Mouse (Mus musculus): Measurements from ENCODE around the gene Dnajc7. TPM values are rescaled to one million over a fixed set of nuclear protein-coding genes. Genes with fewer than 3 reads are reported as not detected.

Gene Dnajc7
- polyA plus RNA-seq, 1 experiment from 2014 or later = 69.9 TPM

DNA sequence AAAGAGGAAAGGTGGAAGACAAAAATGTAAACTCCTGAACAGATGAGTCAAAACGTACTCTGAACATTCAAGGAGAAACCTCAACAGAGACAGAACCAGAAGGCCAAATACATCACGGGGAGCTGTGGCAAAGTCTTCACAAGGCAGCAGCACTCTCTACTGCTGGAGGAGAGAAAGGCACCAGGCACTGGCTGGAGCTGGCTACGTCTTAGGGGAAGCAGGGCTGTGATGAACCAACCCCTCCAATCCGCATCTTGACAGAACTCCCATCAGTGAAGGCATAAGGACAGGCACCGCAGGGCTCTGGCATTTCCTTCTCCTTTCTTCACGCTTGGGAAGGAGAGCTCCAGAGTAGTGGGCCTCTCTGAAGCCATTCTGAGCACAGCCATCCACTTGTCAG is 8.3 kb downstream of the Dnajc7 start:
- H3K4me2 ChIP-seq (ENCODE audit: low read depth, severe bottlenecking) = no peak overlapping the region
- H3K36me3 ChIP-seq (ENCODE audit: control insufficient read depth, insufficient read depth, low read length) = no peaks in the 10 kb centered on the region; the same call in 1 of the 2 replicates
- no peak overlapping the region for H3K4me3 ChIP-seq (ENCODE audit: low read depth, low read length)
- H3K27me3 ChIP-seq (ENCODE audit: control insufficient read depth, insufficient read depth, low read length) = no peaks in the 10 kb centered on the region
- H3K4me1 ChIP-seq (ENCODE audit: control insufficient read depth, insufficient read depth, low read length) = no peaks in the 10 kb centered on the region
- WGBS = 90% methylated on average over 6 of the region's 6 CpGs
- H3K9ac ChIP-seq (ENCODE audit: low read length) = no peak overlapping the region
- no peaks in the 10 kb centered on the region for H3K9me3 ChIP-seq (ENCODE audit: control insufficient read depth, low read length)
- ATAC-seq (ENCODE audit: insufficient number of reproducible peaks, low FRiP score, low TSS enrichment, low read depth) (no peak), DNase-seq (ENCODE audit: low spot score) (no peak)
- H3K27ac ChIP-seq (replicated peaks; ENCODE audit: low read depth, low read length) = no peak overlapping the region

DNA sequence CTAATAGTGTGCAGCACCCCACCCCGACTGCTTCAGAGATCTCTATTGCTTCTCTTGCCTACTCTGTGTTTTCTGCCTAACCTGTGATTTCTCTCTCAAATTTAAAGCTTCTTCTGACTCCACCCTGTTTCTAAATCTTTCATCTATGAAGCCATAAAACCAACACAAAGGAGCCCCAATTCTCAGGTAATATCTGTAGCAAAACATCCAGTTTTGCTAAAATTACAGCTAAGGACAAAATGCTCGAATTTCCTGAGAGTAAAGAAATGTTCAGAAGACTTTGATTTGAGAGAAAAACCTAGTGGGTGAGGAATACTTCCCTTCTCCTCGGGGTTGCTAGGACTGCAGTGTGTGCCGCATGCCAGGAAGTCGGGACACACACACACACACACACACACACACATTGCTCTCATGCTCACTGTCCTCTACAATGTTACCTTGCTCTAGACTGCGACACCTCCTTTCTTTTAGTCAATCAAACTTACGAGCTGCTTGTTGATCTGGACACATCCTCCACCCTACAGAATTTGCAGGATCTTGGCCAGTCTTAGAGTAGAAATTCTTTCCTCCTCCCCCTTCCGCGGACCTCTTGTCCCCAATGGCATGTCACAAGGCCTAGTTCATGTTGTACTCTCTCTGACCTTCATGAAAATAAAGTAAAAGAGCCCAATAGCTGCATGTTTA is 9.8 kb downstream of the Dnajc7 start:
- H3K4me2 ChIP-seq (ENCODE audit: low read depth, severe bottlenecking) = no peak overlapping the region
- ATAC-seq (ENCODE audit: insufficient number of reproducible peaks, low FRiP score, low TSS enrichment, low read depth) (no peak), DNase-seq (ENCODE audit: low spot score) (no peak)
- H3K27me3 ChIP-seq (ENCODE audit: control insufficient read depth, insufficient read depth, low read length) = no peaks in the 10 kb centered on the region
- 88% methylated on average over 9 of the region's 9 CpGs for WGBS
- no peaks in the 10 kb centered on the region; the same call in 1 of the 2 replicates for H3K36me3 ChIP-seq (ENCODE audit: control insufficient read depth, insufficient read depth, low read length)
- H3K9me3 ChIP-seq (ENCODE audit: control insufficient read depth, low read length) = no peaks in the 10 kb centered on the region
- no peak overlapping the region for H3K4me3 ChIP-seq (ENCODE audit: low read depth, low read length)
- no peak overlapping the region for H3K27ac ChIP-seq (replicated peaks; ENCODE audit: low read depth, low read length)
- no peaks in the 10 kb centered on the region for H3K4me1 ChIP-seq (ENCODE audit: control insufficient read depth, insufficient read depth, low read length)
- no peak overlapping the region for H3K9ac ChIP-seq (ENCODE audit: low read length)

DNA sequence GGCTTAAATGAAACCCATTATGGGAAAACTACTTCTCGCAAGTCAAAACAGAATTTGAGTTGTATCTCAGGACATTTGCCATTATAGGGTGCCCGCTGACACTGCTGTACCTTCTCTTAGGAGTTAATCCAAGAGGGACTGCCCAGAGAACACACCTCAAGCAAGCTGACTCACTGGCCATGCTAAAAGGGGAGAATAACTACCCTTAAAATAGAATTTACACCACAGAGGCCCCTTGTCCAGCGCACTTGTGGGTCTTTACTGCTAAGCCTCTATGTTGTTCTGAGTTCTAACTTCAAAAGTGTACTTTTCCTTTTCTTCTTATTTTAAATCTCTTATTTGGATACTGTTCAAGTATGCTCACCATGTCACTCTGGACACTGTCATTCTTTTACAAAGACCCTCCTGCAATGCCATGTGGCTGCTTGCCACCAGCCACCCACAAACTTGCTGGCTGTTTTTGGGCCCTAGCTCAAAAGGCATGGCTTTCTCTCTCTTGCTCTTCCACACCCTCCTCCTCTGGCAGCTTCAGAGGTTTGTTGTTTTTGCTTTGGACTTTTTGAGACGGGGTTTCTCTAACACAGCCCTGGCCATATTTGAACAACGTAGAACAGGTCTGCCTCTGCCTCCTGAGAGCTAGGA is 10.5 kb downstream of the Dnajc7 start:
- ATAC-seq (ENCODE audit: insufficient number of reproducible peaks, low FRiP score, low TSS enrichment, low read depth) (no peak), DNase-seq (ENCODE audit: low spot score) (no peak)
- H3K27ac ChIP-seq (replicated peaks; ENCODE audit: low read depth, low read length) = no peak overlapping the region
- 94% methylated on average over 5 of the region's 5 CpGs for WGBS
- no peak overlapping the region for H3K9ac ChIP-seq (ENCODE audit: low read length)
- no peaks in the 10 kb centered on the region; the same call in 1 of the 2 replicates for H3K36me3 ChIP-seq (ENCODE audit: control insufficient read depth, insufficient read depth, low read length)
- no peaks in the 10 kb centered on the region for H3K4me1 ChIP-seq (ENCODE audit: control insufficient read depth, insufficient read depth, low read length)
- H3K4me2 ChIP-seq (ENCODE audit: low read depth, severe bottlenecking) = no peak overlapping the region
- H3K9me3 ChIP-seq (ENCODE audit: control insufficient read depth, low read length) = no peaks in the 10 kb centered on the region
- H3K27me3 ChIP-seq (ENCODE audit: control insufficient read depth, insufficient read depth, low read length) = no peaks in the 10 kb centered on the region
- H3K4me3 ChIP-seq (ENCODE audit: low read depth, low read length) = no peak overlapping the region

DNA sequence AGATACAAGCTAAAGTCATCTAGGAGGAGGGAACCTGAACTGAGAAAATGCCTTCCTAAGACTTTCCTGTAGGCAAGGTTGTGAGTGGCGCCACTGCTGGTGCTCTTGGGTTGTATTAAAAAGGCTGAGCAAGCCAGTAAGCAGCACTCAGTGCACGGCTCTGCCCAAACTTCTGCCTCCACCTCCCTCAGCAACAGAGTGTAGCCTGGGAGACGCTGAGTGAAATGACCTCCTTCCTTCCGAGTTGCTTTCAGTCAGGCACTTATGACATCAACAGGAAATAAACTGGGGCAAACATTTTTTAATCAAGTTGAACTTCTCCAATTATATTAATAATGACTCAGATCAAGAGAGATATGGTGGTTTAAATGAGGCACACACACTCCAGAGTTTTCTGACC is 11.2 kb downstream of the Dnajc7 start:
- Histone ChIP-seq H3K4me2 (ENCODE audit: low read depth, severe bottlenecking) (no peak overlapping the region), H3K36me3 (ENCODE audit: control insufficient read depth, insufficient read depth, low read length) (no peaks in the 10 kb centered on the region; the same call in 1 of the 2 replicates), H3K9me3 (ENCODE audit: control insufficient read depth, low read length) (no peaks in the 10 kb centered on the region), H3K9ac (ENCODE audit: low read length) (no peak overlapping the region), H3K4me3 (ENCODE audit: low read depth, low read length) (no peak overlapping the region), H3K4me1 (ENCODE audit: control insufficient read depth, insufficient read depth, low read length) (no peaks in the 10 kb centered on the region), H3K27ac (replicated peaks; ENCODE audit: low read depth, low read length) (no peak overlapping the region), H3K27me3 (ENCODE audit: control insufficient read depth, insufficient read depth, low read length) (no peaks in the 10 kb centered on the region)
- 76% methylated on average over 4 of the region's 4 CpGs for WGBS
- no peak for ATAC-seq (ENCODE audit: insufficient number of reproducible peaks, low FRiP score, low TSS enrichment, low read depth)
- no peak for DNase-seq (ENCODE audit: low spot score)

DNA sequence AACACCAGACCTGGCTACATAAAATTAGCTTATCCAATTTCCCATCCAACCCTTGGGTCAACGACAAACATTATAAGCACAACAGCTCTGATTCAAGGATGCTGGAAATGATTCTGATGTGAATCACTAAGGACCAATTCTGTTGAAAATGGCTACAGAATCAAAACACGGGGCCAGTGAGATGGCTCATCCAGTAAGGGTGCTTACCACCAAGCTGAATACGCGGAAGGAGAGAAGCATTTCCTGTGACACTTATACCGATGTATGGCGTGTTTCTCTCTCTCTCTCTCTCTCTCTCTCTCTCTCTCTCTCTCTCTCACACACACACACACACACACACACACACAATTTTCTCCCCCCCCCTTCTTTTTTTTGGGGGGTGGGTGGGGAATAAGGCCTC is 12.8 kb downstream of the Dnajc7 start:
- Histone ChIP-seq H3K4me1 (ENCODE audit: control insufficient read depth, insufficient read depth, low read length) (no peaks in the 10 kb centered on the region), H3K36me3 (ENCODE audit: control insufficient read depth, insufficient read depth, low read length) (peaks cover 5% of the 10 kb centered on the region; the same call in 1 of the 2 replicates)
- 90% methylated on average over 6 of the region's 6 CpGs for WGBS

DNA sequence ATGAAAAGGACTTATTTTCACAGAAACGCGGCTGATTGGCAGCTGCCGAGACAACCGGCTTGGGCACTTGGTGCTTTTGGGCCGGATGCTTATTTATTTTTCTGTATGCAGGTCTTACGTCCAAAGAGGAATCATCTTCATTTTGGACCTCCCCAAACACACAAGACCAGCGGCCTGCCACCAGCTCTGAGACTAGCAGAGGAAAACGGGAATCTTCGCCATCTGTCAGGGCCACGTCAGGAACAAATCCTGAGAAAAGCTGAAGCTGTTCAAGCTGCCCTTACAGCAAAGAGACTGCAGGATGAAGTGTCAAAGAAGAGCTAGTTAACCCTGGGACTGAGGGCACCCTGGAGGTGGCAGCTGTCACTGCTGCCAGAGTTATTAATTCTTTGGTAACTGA is 14.5 kb downstream of the Dnajc7 start:
- ATAC-seq (ENCODE audit: insufficient number of reproducible peaks, low FRiP score, low TSS enrichment, low read depth) (no peak), DNase-seq (ENCODE audit: low spot score) (no peak)
- H3K27ac ChIP-seq (replicated peaks; ENCODE audit: low read depth, low read length) = no peak overlapping the region
- H3K4me1 ChIP-seq (ENCODE audit: control insufficient read depth, insufficient read depth, low read length) = no peaks in the 10 kb centered on the region
- H3K9ac ChIP-seq (ENCODE audit: low read length) = no peak overlapping the region
- H3K4me2 ChIP-seq (ENCODE audit: low read depth, severe bottlenecking) = no peak overlapping the region
- H3K9me3 ChIP-seq (ENCODE audit: control insufficient read depth, low read length) = no peaks in the 10 kb centered on the region
- H3K27me3 ChIP-seq (ENCODE audit: control insufficient read depth, insufficient read depth, low read length) = no peaks in the 10 kb centered on the region
- H3K4me3 ChIP-seq (ENCODE audit: low read depth, low read length) = no peak overlapping the region
- WGBS = 95% methylated on average over 10 of the region's 10 CpGs
- H3K36me3 ChIP-seq (ENCODE audit: control insufficient read depth, insufficient read depth, low read length) = peaks cover 5% of the 10 kb centered on the region; the same call in 1 of the 2 replicates

More for the DNA sequence above, 12.8 kb downstream of the Dnajc7 start:
- no peak overlapping the region for H3K4me3 ChIP-seq (ENCODE audit: low read depth, low read length)
- DNase-seq (ENCODE audit: low spot score) (no peak), ATAC-seq (ENCODE audit: insufficient number of reproducible peaks, low FRiP score, low TSS enrichment, low read depth) (no peak)
- no peak overlapping the region for H3K4me2 ChIP-seq (ENCODE audit: low read depth, severe bottlenecking)
- H3K9me3 ChIP-seq (ENCODE audit: control insufficient read depth, low read length) = no peaks in the 10 kb centered on the region
- no peak overlapping the region for H3K9ac ChIP-seq (ENCODE audit: low read length)
- no peak overlapping the region for H3K27ac ChIP-seq (replicated peaks; ENCODE audit: low read depth, low read length)
- no peaks in the 10 kb centered on the region for H3K27me3 ChIP-seq (ENCODE audit: control insufficient read depth, insufficient read depth, low read length)

DNA sequence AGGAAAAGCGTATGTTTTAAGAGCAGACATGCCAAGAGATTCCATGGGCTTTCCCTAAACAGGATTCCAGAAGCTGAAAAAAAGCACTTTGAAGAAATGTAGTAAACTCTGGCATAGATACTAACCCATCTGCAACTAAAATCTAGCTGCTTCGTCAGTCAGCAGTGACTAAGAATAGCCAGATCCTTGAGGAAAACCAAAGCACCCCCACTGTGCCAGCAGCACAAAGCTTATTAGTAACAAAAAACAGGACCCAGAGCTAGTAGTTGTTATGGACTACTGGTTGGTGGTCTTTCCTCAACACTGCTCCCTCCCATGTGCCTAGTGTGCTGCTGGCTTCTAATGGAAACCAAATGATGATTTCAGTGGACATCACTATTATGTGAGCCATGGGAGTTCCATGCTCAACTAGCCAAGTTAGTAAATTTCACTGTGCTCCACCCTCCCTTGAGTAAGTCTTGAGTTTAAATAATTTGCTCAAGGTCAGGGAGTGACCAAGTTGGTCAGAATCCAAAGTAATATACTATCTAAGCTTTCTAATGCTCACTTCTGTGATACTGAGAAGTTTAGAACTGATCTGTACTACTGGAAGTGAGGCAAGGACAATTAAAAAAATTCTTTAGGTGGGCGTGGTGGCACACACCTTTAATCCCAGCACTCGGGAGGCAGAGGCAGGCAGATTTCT is 15.5 kb downstream of the Dnajc7 start:
- Histone ChIP-seq H3K4me1 (ENCODE audit: control insufficient read depth, insufficient read depth, low read length) (no peaks in the 10 kb centered on the region), H3K9ac (ENCODE audit: low read length) (no peak overlapping the region), H3K27ac (replicated peaks; ENCODE audit: low read depth, low read length) (no peak overlapping the region), H3K27me3 (ENCODE audit: control insufficient read depth, insufficient read depth, low read length) (no peaks in the 10 kb centered on the region), H3K4me2 (ENCODE audit: low read depth, severe bottlenecking) (no peak overlapping the region), H3K9me3 (ENCODE audit: control insufficient read depth, low read length) (no peaks in the 10 kb centered on the region), H3K4me3 (ENCODE audit: low read depth, low read length) (no peak overlapping the region), H3K36me3 (ENCODE audit: control insufficient read depth, insufficient read depth, low read length) (peaks cover 6% of the 10 kb centered on the region; the same call in 1 of the 2 replicates)
- no peak for ATAC-seq (ENCODE audit: insufficient number of reproducible peaks, low FRiP score, low TSS enrichment, low read depth)
- 83% methylated on average over 4 of the region's 4 CpGs for WGBS
- DNase-seq (ENCODE audit: low spot score) = no peak

DNA sequence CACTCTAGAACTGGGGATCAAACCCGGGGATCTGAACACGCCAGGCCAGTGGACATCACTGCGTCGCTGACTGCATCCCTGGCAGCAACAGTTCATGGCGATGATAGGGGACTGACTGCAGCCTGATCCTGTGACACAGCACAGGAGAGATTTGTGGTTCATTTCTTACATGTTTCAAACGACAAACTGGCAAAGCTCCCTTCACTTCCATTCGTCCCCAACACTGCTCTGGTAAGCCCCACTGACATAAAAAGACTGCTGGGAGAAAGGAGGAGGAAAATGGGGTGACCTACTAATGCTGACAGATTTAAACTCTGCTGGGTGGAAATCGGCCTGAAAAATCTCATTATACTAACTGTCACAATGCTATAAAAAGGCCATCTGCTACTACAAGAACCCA is 16.2 kb downstream of the Dnajc7 start:
- Histone ChIP-seq H3K9ac (ENCODE audit: low read length) (no peak overlapping the region), H3K4me1 (ENCODE audit: control insufficient read depth, insufficient read depth, low read length) (no peaks in the 10 kb centered on the region), H3K36me3 (ENCODE audit: control insufficient read depth, insufficient read depth, low read length) (peaks cover 10% of the 10 kb centered on the region), H3K9me3 (ENCODE audit: control insufficient read depth, low read length) (no peaks in the 10 kb centered on the region), H3K4me2 (ENCODE audit: low read depth, severe bottlenecking) (no peak overlapping the region), H3K27me3 (ENCODE audit: control insufficient read depth, insufficient read depth, low read length) (no peaks in the 10 kb centered on the region), H3K27ac (replicated peaks; ENCODE audit: low read depth, low read length) (no peak overlapping the region), H3K4me3 (ENCODE audit: low read depth, low read length) (no peak overlapping the region)
- no peak for DNase-seq (ENCODE audit: low spot score)
- WGBS = 87% methylated on average over 8 of the region's 8 CpGs
- no peak for ATAC-seq (ENCODE audit: insufficient number of reproducible peaks, low FRiP score, low TSS enrichment, low read depth)

Measured in limb, embryonic 11.5 days (tissue).